Mouse (Mus musculus) forebrain, postnatal 0 days (tissue): Measurements from ENCODE around the gene Tceal5. TPM values are rescaled to one million over a fixed set of nuclear protein-coding genes. Genes with fewer than 3 reads are reported as not detected.
A peak's percentile ranks its signal among the peaks of the same experiment; 100 is the strongest.
"Not testable (repeated sequence)": the region's sequence is repeated elsewhere in the genome, so short reads cannot be mapped to it uniquely, and the experiment has no call there.

Experiments used
- ATAC-seq: fragments of 200-750 bp; cut with Nextera tagmentation; 2 replicates; pipeline ENCODE4 v1.8.0; 2017; ENCODE audit warnings: mild to moderate bottlenecking, moderate library complexity
- DNase-seq: peaks from one replicate; pipeline ENCODE4 v3.0.0-alpha.2; 2015
- H3K27ac ChIP-seq: fragments of 300-500 bp; sonication (generic); 2 replicates; pipeline ENCODE4 v1.5.1; 2014; ENCODE audit warnings: low read depth, mild to moderate bottlenecking, antibody characterized with exemption, low read length, moderate library complexity, mixed read lengths
- H3K27me3 ChIP-seq: fragments of 300-500 bp; sonication (generic); 2 replicates; pipeline ENCODE4 v1.6.1; 2014; ENCODE audit warnings: mild to moderate bottlenecking, low read length, mixed read lengths; ENCODE audit not compliant: insufficient read depth
- H3K36me3 ChIP-seq: fragments of 300-500 bp; sonication (generic); 2 replicates; pipeline ENCODE4 v1.6.1; 2014; ENCODE audit warnings: mild to moderate bottlenecking, moderate library complexity; ENCODE audit not compliant: insufficient read depth
- H3K4me1 ChIP-seq: fragments of 300-500 bp; sonication (generic); 2 replicates; pipeline ENCODE4 v1.6.1; 2014; ENCODE audit warnings: antibody characterized with exemption; ENCODE audit not compliant: insufficient read depth
- H3K4me2 ChIP-seq: fragments of 300-500 bp; sonication (generic); 2 replicates; pipeline ENCODE4 v1.6.1; 2014; ENCODE audit warnings: low read depth, mild to moderate bottlenecking, moderate library complexity
- H3K4me3 ChIP-seq: fragments of 300-500 bp; sonication (generic); 2 replicates; pipeline ENCODE4 v1.5.1; 2014; ENCODE audit warnings: low read depth, low read length, mixed read lengths
- H3K9ac ChIP-seq: fragments of 300-500 bp; sonication (generic); 2 replicates; pipeline ENCODE4 v1.6.1; 2014; ENCODE audit warnings: mild to moderate bottlenecking
- H3K9me3 ChIP-seq: fragments of 300-500 bp; sonication (generic); 2 replicates; pipeline ENCODE4 v1.6.1; 2016; ENCODE audit warnings: low read length
- CTCF ChIP-seq: sonication (generic); IDR thresholded peaks from 2 replicates; pipeline ENCODE4 v1.5.1; 2016; ENCODE audit warnings: antibody characterized with exemption, control low read depth, low read depth
- WGBS: fragments of 180-500 bp; shearing (Covaris S2); extraction: QIAGEN DNeasy Blood & Tissue Kit; methylation state at CpG from one replicate; pipeline ENCODE4 v1.1.7; 2014; 5-methylcytosine and 5-hydroxymethylcytosine counted together
- polyA plus RNA-seq: library from polyadenylated mRNA; unstranded; fragments of >200 nt; fragmentation: Nextera tagmentation; extraction: Ambion mirVana; gene quantifications from 2 replicates; pipeline ENCODE4 v1.2.1, GENCODE M21; 2015
- total RNA-seq: library from RNA; depleted of rRNA; stranded (reverse); fragments of >200 nt; gene quantifications from 2 replicates; pipeline ENCODE4 v1.2.3, GENCODE M21; 2014

The Tceal5 gene
- total and polyA plus RNA-seq, 2 experiments from 2014 or later, result 14.2 to 41.5 TPM

DNA sequence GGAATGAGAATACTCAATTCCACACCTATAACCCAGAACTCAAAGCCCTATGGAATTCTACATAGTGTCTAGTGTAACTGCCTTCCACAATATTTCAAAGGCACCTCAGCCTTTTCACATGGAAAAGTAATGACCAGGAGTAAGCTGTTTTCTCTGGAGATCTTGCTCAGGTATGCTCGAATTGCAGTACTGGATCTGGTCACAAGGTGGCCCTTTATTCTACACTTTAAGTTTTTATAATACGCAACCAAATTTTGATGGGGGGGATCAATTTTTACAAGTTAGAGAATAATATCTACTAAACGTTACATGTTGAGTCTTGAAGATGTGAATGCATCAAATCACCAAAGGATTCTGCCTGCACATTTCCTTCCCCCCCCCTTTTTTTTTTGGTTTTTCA is 34.4 kb upstream of the Tceal5 start:
- Histone ChIP-seq H3K36me3 (no peaks in the 10 kb centered on the region), H3K9ac (no peak overlapping the region), H3K27me3 (no peaks in the 10 kb centered on the region), H3K4me1 (no peaks in the 10 kb centered on the region), H3K27ac (no peak overlapping the region), H3K4me3 (no peak overlapping the region), H3K4me2 (no peak overlapping the region), H3K9me3 (no peaks in the 10 kb centered on the region)
- DNase-seq, result peak; percentile 65
- peak; percentile 58 for TF ChIP-seq CTCF
- no peak for ATAC-seq
- 43% methylated on average over 3 of the region's 3 CpGs for WGBS

- no peak for ATAC-seq
- 61% methylated on average over 5 of the region's 5 CpGs for WGBS
- no peak for TF ChIP-seq CTCF
Measured at GRCm38 (mm10) chrX:136227768-136228167, 24.1 kb upstream of the Tceal5 start.

DNA sequence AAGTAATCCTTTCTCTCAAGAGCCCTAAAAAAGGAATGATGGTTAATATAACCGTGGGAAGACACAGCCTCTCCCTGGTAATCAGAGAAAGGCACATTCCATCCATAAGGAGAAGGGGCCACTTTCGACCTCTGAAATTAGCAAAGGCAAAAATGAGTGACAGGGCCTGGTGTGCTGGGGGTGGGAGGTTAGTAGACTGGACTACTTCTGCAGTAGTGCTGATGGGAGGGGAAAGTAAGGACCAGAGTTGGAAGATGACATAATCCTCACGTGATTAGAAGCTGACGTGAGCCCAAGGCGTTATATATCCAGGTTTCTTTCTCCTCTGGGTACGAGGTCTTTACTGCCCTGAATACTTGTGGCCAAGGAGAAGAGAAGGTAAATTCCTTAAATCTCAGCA is 20.0 kb upstream of the Tceal5 start:
- ATAC-seq (no peak), DNase-seq (no peak)
- H3K9ac ChIP-seq, result no peak overlapping the region
- no peak overlapping the region for H3K4me3 ChIP-seq
- no peak for TF ChIP-seq CTCF
- H3K4me2 ChIP-seq, result no peak overlapping the region
- H3K27me3 ChIP-seq, result no peaks in the 10 kb centered on the region
- no peaks in the 10 kb centered on the region for H3K9me3 ChIP-seq
- H3K27ac ChIP-seq, result no peak overlapping the region
- H3K4me1 ChIP-seq, result no peaks in the 10 kb centered on the region
- no peaks in the 10 kb centered on the region for H3K36me3 ChIP-seq
- WGBS, result 74% methylated on average over 6 of the region's 6 CpGs

More at GRCm38 (mm10) chrX:136227768-136228167, 24.1 kb upstream of the Tceal5 start:
- no peaks in the 10 kb centered on the region for H3K27me3 ChIP-seq
- no peaks in the 10 kb centered on the region for H3K9me3 ChIP-seq
- no peaks in the 10 kb centered on the region for H3K4me1 ChIP-seq
- H3K9ac ChIP-seq, result no peak overlapping the region
- no peak overlapping the region for H3K4me2 ChIP-seq
- H3K27ac ChIP-seq, result no peak overlapping the region
- DNase-seq, result no peak
- H3K36me3 ChIP-seq, result no peaks in the 10 kb centered on the region
- no peak overlapping the region for H3K4me3 ChIP-seq

- no peaks in the 10 kb centered on the region for H3K27me3 ChIP-seq
- H3K36me3 ChIP-seq, result no peaks in the 10 kb centered on the region
- TF ChIP-seq CTCF, result no peak
- H3K9me3 ChIP-seq, result no peaks in the 10 kb centered on the region
- no peak overlapping the region for H3K4me2 ChIP-seq
- H3K27ac ChIP-seq, result no peak overlapping the region
- DNase-seq (no peak), ATAC-seq (no peak)
- no peak overlapping the region for H3K9ac ChIP-seq
- H3K4me3 ChIP-seq, result no peak overlapping the region
- no peaks in the 10 kb centered on the region for H3K4me1 ChIP-seq
- 30% methylated on average over 1 of the region's 1 CpGs for WGBS
Measured at GRCm38 (mm10) chrX:136216303-136216702, 12.6 kb upstream of the Tceal5 start.

GRCm38 (mm10) chrX:136214729-136215677 is 11.3 kb upstream of the Tceal5 start, which contains the start of the genes Tceal7 and Bex1:
Tceal7 (plus strand) TSS chrX:136214779.
Bex1 (minus strand) TSS chrX:136215513.
- H3K27ac ChIP-seq, H3K36me3 ChIP-seq, H3K27me3 ChIP-seq, H3K4me1 ChIP-seq, H3K9me3 ChIP-seq: not testable (repeated sequence)
- ATAC-seq, result peak; percentile 95
- peak within 1 kb of the TSS; percentile 36 for H3K4me3 ChIP-seq
- H3K4me2 ChIP-seq, result peak within 1 kb of the TSS; percentile 42
- H3K9ac ChIP-seq, result peak within 1 kb of the TSS; percentile 51
- WGBS, result 36% methylated on average over 18 of the region's 67 CpGs
- DNase-seq, result peak; percentile 23

GRCm38 (mm10) chrX:136213396-136213795 is 9.7 kb upstream of the Tceal5 start:
- WGBS, result 70% methylated on average over 2 of the region's 2 CpGs
- DNase-seq, result no peak
- Histone ChIP-seq H3K27me3 (no peaks in the 10 kb centered on the region), H3K4me2 (no peak overlapping the region), H3K4me1 (no peaks in the 10 kb centered on the region), H3K36me3 (no peaks in the 10 kb centered on the region), H3K4me3 (no peak overlapping the region), H3K9ac (no peak overlapping the region), H3K9me3 (no peaks in the 10 kb centered on the region), H3K27ac (no peak overlapping the region)
- TF ChIP-seq CTCF, result no peak
- no peak for ATAC-seq

DNA sequence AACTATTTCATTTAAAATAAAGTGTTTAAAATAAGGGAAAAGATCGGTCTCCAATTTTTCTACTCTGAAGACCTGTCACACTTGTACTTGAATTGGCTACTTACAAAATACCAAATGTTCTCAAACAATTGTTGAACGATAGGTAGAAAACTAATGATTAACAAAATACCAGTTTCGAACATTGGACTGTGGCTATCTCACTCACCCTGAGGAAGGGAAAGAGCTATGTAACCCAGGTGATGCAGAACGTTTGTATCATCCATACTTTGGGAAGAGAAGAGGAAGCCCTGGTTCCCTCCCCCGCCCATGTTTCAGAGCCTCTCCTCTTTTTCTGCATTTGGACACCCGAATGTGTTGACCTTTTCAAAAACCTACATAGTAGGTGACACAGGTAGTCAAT is 730 bp upstream of the Tceal5 start:
- H3K4me3 ChIP-seq, result no peak overlapping the region
- no peak overlapping the region for H3K4me2 ChIP-seq
- H3K9me3 ChIP-seq, result no peaks in the 10 kb centered on the region
- 80% methylated on average over 6 of the region's 6 CpGs for WGBS
- H3K4me1 ChIP-seq, result no peaks in the 10 kb centered on the region
- no peaks in the 10 kb centered on the region for H3K27me3 ChIP-seq
- no peaks in the 10 kb centered on the region for H3K36me3 ChIP-seq
- no peak for TF ChIP-seq CTCF
- ATAC-seq (no peak), DNase-seq (no peak)
- H3K9ac ChIP-seq, result no peak overlapping the region
- H3K27ac ChIP-seq, result no peak overlapping the region
